Mouse (Mus musculus): Measurements from ENCODE around the gene Pdia4. TPM values are rescaled to one million over a fixed set of nuclear protein-coding genes. Genes with fewer than 3 reads are reported as not detected.
"Not testable (repeated sequence)": the region's sequence is repeated elsewhere in the genome, so short reads cannot be mapped to it uniquely, and the experiment has no call there.

Pdia4 gene
- 372 and 376 TPM in 2 replicates for polyA plus RNA-seq (2014; fragmentation: Nextera tagmentation; extraction: Ambion mirVana)

- Histone ChIP-seq H3K27ac (ENCODE audit: low read depth) (peak within 1 kb of the TSS; percentile 98), H3K9ac (peak within 1 kb of the TSS; percentile 96), H3K4me1 (ENCODE audit: insufficient read depth) (peaks cover 21% of the 10 kb centered on the region), H3K4me2 (peak within 1 kb of the TSS; percentile 96), H3K9me3 (ENCODE audit: low read depth, low read length) (no peaks in the 10 kb centered on the region), H3K36me3 (ENCODE audit: insufficient read depth) (peaks cover 7% of the 10 kb centered on the region; the same call in 1 of the 2 replicates), H3K4me3 (ENCODE audit: low read depth, low read length) (peak within 1 kb of the TSS; percentile 81), H3K27me3 (ENCODE audit: insufficient read depth, low read length) (no peaks in the 10 kb centered on the region)
- peak; percentile 99 for DNase-seq
- TF ChIP-seq CTCF (IDR thresholded peaks at IDR 0.05; ENCODE audit: low read depth): no peak
- WGBS: under 1% methylated on average over 43 of the region's 44 CpGs
- peak; percentile 99 for ATAC-seq (ENCODE audit: insufficient read depth)
Measured at GRCm38 (mm10) chr6:47813257-47813878, at the start of gene Pdia4. TSS of gene Pdia4 (minus strand) at chr6:47813430.

- not testable (repeated sequence) for H3K4me3 ChIP-seq (ENCODE audit: low read depth, low read length); H3K9ac ChIP-seq; H3K4me2 ChIP-seq; H3K27me3 ChIP-seq (ENCODE audit: insufficient read depth, low read length); H3K4me1 ChIP-seq (ENCODE audit: insufficient read depth); ATAC-seq (ENCODE audit: insufficient read depth); DNase-seq; H3K9me3 ChIP-seq (ENCODE audit: low read depth, low read length); H3K27ac ChIP-seq (ENCODE audit: low read depth)
- 81% methylated on average over 3 of the region's 3 CpGs for WGBS
- H3K36me3 ChIP-seq (ENCODE audit: insufficient read depth): peaks cover 26% of the 10 kb centered on the region
Measured at GRCm38 (mm10) chr6:47857729-47858128, 44.5 kb upstream of the Pdia4 start.

- WGBS: 93% methylated on average over 6 of the region's 6 CpGs
- no peaks in the 10 kb centered on the region for H3K4me1 ChIP-seq (ENCODE audit: insufficient read depth)
- TF ChIP-seq CTCF (IDR thresholded peaks at IDR 0.05; ENCODE audit: low read depth): no peak
- DNase-seq: no peak
- H3K27ac ChIP-seq (ENCODE audit: low read depth): no peak overlapping the region
- H3K36me3 ChIP-seq (ENCODE audit: insufficient read depth): peaks cover 26% of the 10 kb centered on the region
- H3K27me3 ChIP-seq (ENCODE audit: insufficient read depth, low read length): no peaks in the 10 kb centered on the region
- no peak for ATAC-seq (ENCODE audit: insufficient read depth)
- no peak overlapping the region for H3K4me2 ChIP-seq
- no peak overlapping the region for H3K4me3 ChIP-seq (ENCODE audit: low read depth, low read length)
- no peak overlapping the region for H3K9ac ChIP-seq
- no peaks in the 10 kb centered on the region for H3K9me3 ChIP-seq (ENCODE audit: low read depth, low read length)
Measured at GRCm38 (mm10) chr6:47857241-47857640, 44.0 kb upstream of the Pdia4 start.

GRCm38 (mm10) chr6:47845779-47846178 is 32.5 kb upstream of the Pdia4 start:
- ATAC-seq (ENCODE audit: insufficient read depth): no peak

GRCm38 (mm10) chr6:47842337-47842736 is 29.1 kb upstream of the Pdia4 start:
- WGBS: 79% methylated on average over 1 of the region's 1 CpGs
- Histone ChIP-seq H3K27ac (ENCODE audit: low read depth) (no peak overlapping the region), H3K4me3 (ENCODE audit: low read depth, low read length) (no peak overlapping the region), H3K9ac (no peak overlapping the region), H3K4me1 (ENCODE audit: insufficient read depth) (no peaks in the 10 kb centered on the region; the same call in 1 of the 2 replicates), H3K27me3 (ENCODE audit: insufficient read depth, low read length) (no peaks in the 10 kb centered on the region), H3K4me2 (no peak overlapping the region), H3K36me3 (ENCODE audit: insufficient read depth) (peaks cover 5% of the 10 kb centered on the region; the same call in 1 of the 2 replicates), H3K9me3 (ENCODE audit: low read depth, low read length) (no peaks in the 10 kb centered on the region)
- TF ChIP-seq CTCF (IDR thresholded peaks at IDR 0.05; ENCODE audit: low read depth): no peak
- no peak for ATAC-seq (ENCODE audit: insufficient read depth)
- DNase-seq: no peak

More at GRCm38 (mm10) chr6:47845779-47846178, 32.5 kb upstream of the Pdia4 start:
- no peak for DNase-seq
- Histone ChIP-seq H3K4me3 (ENCODE audit: low read depth, low read length) (no peak overlapping the region), H3K36me3 (ENCODE audit: insufficient read depth) (no peaks in the 10 kb centered on the region; the same call in 1 of the 2 replicates), H3K4me2 (no peak overlapping the region), H3K9ac (no peak overlapping the region), H3K27me3 (ENCODE audit: insufficient read depth, low read length) (no peaks in the 10 kb centered on the region), H3K27ac (ENCODE audit: low read depth) (no peak overlapping the region), H3K9me3 (ENCODE audit: low read depth, low read length) (no peaks in the 10 kb centered on the region), H3K4me1 (ENCODE audit: insufficient read depth) (no peaks in the 10 kb centered on the region)
- no peak for TF ChIP-seq CTCF (IDR thresholded peaks at IDR 0.05; ENCODE audit: low read depth)

- no peak overlapping the region for H3K9ac ChIP-seq
- TF ChIP-seq CTCF (IDR thresholded peaks at IDR 0.05; ENCODE audit: low read depth): no peak
- 89% methylated on average over 2 of the region's 2 CpGs for WGBS
- no peaks in the 10 kb centered on the region; the same call in 1 of the 2 replicates for H3K4me1 ChIP-seq (ENCODE audit: insufficient read depth)
- no peak overlapping the region for H3K4me2 ChIP-seq
- H3K27ac ChIP-seq (ENCODE audit: low read depth): no peak overlapping the region
- DNase-seq (no peak), ATAC-seq (ENCODE audit: insufficient read depth) (no peak)
- H3K36me3 ChIP-seq (ENCODE audit: insufficient read depth): peaks cover 5% of the 10 kb centered on the region; the same call in 1 of the 2 replicates
- H3K4me3 ChIP-seq (ENCODE audit: low read depth, low read length): no peak overlapping the region
- no peaks in the 10 kb centered on the region for H3K27me3 ChIP-seq (ENCODE audit: insufficient read depth, low read length)
- H3K9me3 ChIP-seq (ENCODE audit: low read depth, low read length): no peaks in the 10 kb centered on the region
Measured at GRCm38 (mm10) chr6:47841831-47842230, 28.6 kb upstream of the Pdia4 start.

GRCm38 (mm10) chr6:47841077-47841476 is 27.8 kb upstream of the Pdia4 start:
- DNase-seq (no peak), ATAC-seq (ENCODE audit: insufficient read depth) (no peak)
- Histone ChIP-seq H3K4me1 (ENCODE audit: insufficient read depth) (no peaks in the 10 kb centered on the region; the same call in 1 of the 2 replicates), H3K4me2 (no peak overlapping the region), H3K27me3 (ENCODE audit: insufficient read depth, low read length) (no peaks in the 10 kb centered on the region), H3K36me3 (ENCODE audit: insufficient read depth) (peaks cover 5% of the 10 kb centered on the region; the same call in 1 of the 2 replicates), H3K27ac (ENCODE audit: low read depth) (no peak overlapping the region), H3K9ac (no peak overlapping the region), H3K4me3 (ENCODE audit: low read depth, low read length) (no peak overlapping the region), H3K9me3 (ENCODE audit: low read depth, low read length) (no peaks in the 10 kb centered on the region)
- TF ChIP-seq CTCF (IDR thresholded peaks at IDR 0.05; ENCODE audit: low read depth): no peak
- 100% methylated on average over 1 of the region's 1 CpGs for WGBS

Data from lung, embryonic 14.5 days (tissue).